Mouse (Mus musculus) spleen, adult 10 weeks (tissue): ENCODE results near the gene Slco1a6. TPM values are rescaled to one million over a fixed set of nuclear protein-coding genes. Genes with fewer than 3 reads are reported as not detected.

Experiments used
- polyA plus RNA-seq: library from polyadenylated mRNA; stranded (reverse); fragments of 350-450 nt; fragmentation: Illumina TruSeq; extraction: RNeasy Lipid Tissue Mini Kit (QIAGEN cat#74804); gene quantifications from one replicate; pipeline ENCODE4 v1.2.3, GENCODE M21; 2015; ENCODE audit warnings: low replicate concordance; ENCODE audit not compliant: insufficient read depth

The Slco1a6 gene
- not detected for polyA plus RNA-seq

DNA sequence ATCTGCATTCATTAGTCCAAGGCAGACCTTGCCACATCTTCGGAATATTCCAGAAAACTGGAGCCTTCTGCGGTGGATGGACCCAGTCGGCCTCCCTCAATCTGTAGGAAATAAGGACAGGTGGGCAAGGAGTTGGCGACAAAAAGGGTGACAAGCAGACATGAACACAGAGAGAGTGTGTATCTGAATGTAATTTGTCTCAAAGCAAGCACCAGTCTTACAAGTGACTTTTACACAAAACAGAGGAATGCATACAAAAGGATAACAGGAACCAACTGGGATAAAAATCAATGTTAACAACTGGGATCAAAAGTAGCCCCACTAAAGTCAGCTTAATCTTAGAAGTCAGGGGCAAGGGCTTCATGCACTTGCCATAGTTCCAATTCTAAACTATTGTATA, at the start of gene Slco1a6:
Gene Slco1a6, minus strand, starts transcription at position 101 of the 400 bp plus-strand sequence.

Other genes starting within 250 kb of the Slco1a6 start
- gene Gm6614, start 197.1 kb downstream of the Slco1a6 start, polyA plus RNA-seq: not detected
- gene Iapp, start 89.9 kb upstream of the Slco1a6 start, polyA plus RNA-seq: not detected
- gene Slco1a5, start 114.5 kb upstream of the Slco1a6 start, polyA plus RNA-seq: 0.12 TPM
- 24.1 TPM for gene Pyroxd1, start 137.1 kb upstream of the Slco1a6 start, polyA plus RNA-seq
- 80.6 TPM for gene Recql, start 178.6 kb upstream of the Slco1a6 start, polyA plus RNA-seq
- gene Golt1b, start 178.7 kb upstream of the Slco1a6 start, polyA plus RNA-seq: 27.0 TPM
- gene Spx, start 204.9 kb upstream of the Slco1a6 start, polyA plus RNA-seq: 2.8 TPM